Mouse (Mus musculus): ENCODE results near the gene Arsg.

The Arsg gene

GRCm38 (mm10) chr11:109590012-109590411 is 116.8 kb downstream of the Arsg start:
- DNase-seq: no peak

GRCm38 (mm10) chr11:109591511-109591910 is 118.3 kb downstream of the Arsg start:
- DNase-seq: no peak

- no peak for DNase-seq
Observed at GRCm38 (mm10) chr11:109593200-109593981, 120.2 kb downstream of the Arsg start.

- no peak for DNase-seq
Observed at GRCm38 (mm10) chr11:109594761-109595160, 121.6 kb downstream of the Arsg start.

- no peak for DNase-seq
Observed at GRCm38 (mm10) chr11:109598778-109599570, 125.8 kb downstream of the Arsg start.

GRCm38 (mm10) chr11:109607600-109607999 is 134.4 kb downstream of the Arsg start:
- no peak for DNase-seq

GRCm38 (mm10) chr11:109608976-109609625 is 135.9 kb downstream of the Arsg start:
- DNase-seq: no peak

GRCm38 (mm10) chr11:109610046-109610794 is 137.0 kb downstream of the Arsg start:
- peak; percentile 27 for DNase-seq

- no peak for DNase-seq
Observed at GRCm38 (mm10) chr11:109610795-109611302, 137.7 kb downstream of the Arsg start.

- DNase-seq: peak; percentile 98
Observed at GRCm38 (mm10) chr11:109611303-109612149, 138.4 kb downstream of the Arsg start, which contains the start of gene Wipi1. Gene Wipi1, minus strand, starts transcription at chr11:109611967.

- DNase-seq: no peak
Observed at GRCm38 (mm10) chr11:109612871-109613529, 139.8 kb downstream of the Arsg start.

GRCm38 (mm10) chr11:109615286-109615685 is 142.1 kb downstream of the Arsg start:
- DNase-seq: no peak

GRCm38 (mm10) chr11:109616352-109616751 is 143.2 kb downstream of the Arsg start:
- DNase-seq: no peak

- DNase-seq: no peak
Observed at GRCm38 (mm10) chr11:109616766-109617165, 143.6 kb downstream of the Arsg start.

GRCm38 (mm10) chr11:109619055-109619454 is 145.9 kb downstream of the Arsg start:
- peak; percentile 67 for DNase-seq

GRCm38 (mm10) chr11:109620356-109620755 is 147.2 kb downstream of the Arsg start:
- no peak for DNase-seq

GRCm38 (mm10) chr11:109621183-109621582 is 148.0 kb downstream of the Arsg start:
- peak; percentile 57 for DNase-seq

- no peak for DNase-seq
Observed at GRCm38 (mm10) chr11:109622518-109623037, 149.4 kb downstream of the Arsg start.
